Mouse (Mus musculus): ENCODE measurements around the gene Sh3d21. TPM values are rescaled to one million over a fixed set of nuclear protein-coding genes. Genes with fewer than 3 reads are reported as not detected.
A peak's percentile ranks its signal among the peaks of the same experiment; 100 is the strongest.

Sh3d21 gene
- polyA plus RNA-seq, 1 experiment from 2014 or later, result 8.4 TPM

- H3K27ac ChIP-seq, result no peak overlapping the region
- H3K9ac ChIP-seq (replicated peaks), result peak overlapping the region; percentile 31; the same call in 1 of the 2 replicates
- H3K4me1 ChIP-seq (replicated peaks), result peaks cover 52% of the 10 kb centered on the region
Measured at GRCm38 (mm10) chr4:126108061-126108740, 55.1 kb downstream of the Sh3d21 start.

GRCm38 (mm10) chr4:126105131-126105783 lies 58.0 kb downstream of the Sh3d21 start:
- Histone ChIP-seq H3K27me3 (0 out of 2 replicates have a peak, but pooled peaks cover 3% of the 10 kb centered on the region), H3K4me1 (replicated peaks) (peaks cover 46% of the 10 kb centered on the region), H3K9ac (replicated peaks) (no peak overlapping the region), H3K27ac (no peak overlapping the region), H3K4me3 (replicated peaks) (peak overlapping the region; percentile 94; the same call in 1 of the 2 replicates), H3K36me3 (no peaks in the 10 kb centered on the region), H3K4me2 (peak overlapping the region; percentile 96), H3K9me3 (no peaks in the 10 kb centered on the region)
- 50% methylated on average over 7 of the region's 7 CpGs for WGBS
- ATAC-seq (ENCODE audit: insufficient number of reproducible peaks, insufficient read depth, low FRiP score, low TSS enrichment, low read depth), result no peak

More at GRCm38 (mm10) chr4:126108061-126108740, 55.1 kb downstream of the Sh3d21 start:
- Histone ChIP-seq H3K4me2 (no peak overlapping the region), H3K27me3 (0 out of 2 replicates have a peak, but pooled peaks cover 3% of the 10 kb centered on the region), H3K9me3 (no peaks in the 10 kb centered on the region), H3K36me3 (no peaks in the 10 kb centered on the region), H3K4me3 (replicated peaks) (no peak overlapping the region)
- ATAC-seq (ENCODE audit: insufficient number of reproducible peaks, insufficient read depth, low FRiP score, low TSS enrichment, low read depth), result no peak
- 45% methylated on average over 8 of the region's 8 CpGs for WGBS

- H3K4me3 ChIP-seq (replicated peaks), result peak overlapping the region; percentile 94
- no peaks in the 10 kb centered on the region for H3K9me3 ChIP-seq
- peak overlapping the region; percentile 76 for H3K9ac ChIP-seq (replicated peaks)
- peak overlapping the region; percentile 96 for H3K4me2 ChIP-seq
- WGBS, result 4% methylated on average over 33 of the region's 34 CpGs
- 0 out of 2 replicates have a peak, but pooled peaks cover 3% of the 10 kb centered on the region for H3K27me3 ChIP-seq
- H3K36me3 ChIP-seq, result peaks cover 3% of the 10 kb centered on the region; the same call in 1 of the 2 replicates
- H3K27ac ChIP-seq, result no peak overlapping the region
- H3K4me1 ChIP-seq (replicated peaks), result peaks cover 40% of the 10 kb centered on the region
- peak; percentile 22 for ATAC-seq (ENCODE audit: insufficient number of reproducible peaks, insufficient read depth, low FRiP score, low TSS enrichment, low read depth)
Measured at GRCm38 (mm10) chr4:126104261-126105075, 58.8 kb downstream of the Sh3d21 start.

DNA sequence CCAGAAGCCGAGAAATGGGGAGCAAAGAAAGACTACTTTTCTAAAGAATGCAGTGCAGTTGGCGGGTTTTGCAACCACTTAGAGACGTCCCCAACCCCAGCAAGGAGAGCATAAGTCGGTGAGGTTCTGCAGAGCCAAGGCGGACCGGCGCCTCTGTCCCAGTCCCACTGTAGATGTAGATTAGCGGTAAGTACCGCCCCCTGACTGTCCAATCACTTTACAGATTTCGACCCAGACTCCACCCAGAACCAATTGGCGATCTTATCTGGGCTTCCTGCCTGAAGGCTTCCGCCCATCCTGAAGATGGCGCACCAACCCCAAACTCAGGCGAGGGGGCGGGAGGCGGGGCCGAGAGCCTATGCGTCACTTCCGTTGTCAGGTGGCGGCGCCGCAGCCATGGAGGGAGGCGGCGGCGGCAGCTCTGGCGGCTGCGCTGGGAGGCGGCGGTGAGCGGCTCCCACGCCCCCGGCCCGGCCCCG lies 59.7 kb downstream of the Sh3d21 start, which contains the start of gene Stk40:
Gene Stk40, plus strand, starts transcription at position 368 of the 479 bp plus-strand sequence.
- peak; percentile 94 for ATAC-seq (ENCODE audit: insufficient number of reproducible peaks, insufficient read depth, low FRiP score, low TSS enrichment, low read depth)
- H3K4me1 ChIP-seq (replicated peaks), result peaks cover 36% of the 10 kb centered on the region
- under 1% methylated on average over 33 of the region's 34 CpGs for WGBS
- peak within 1 kb of the TSS; percentile 96 for H3K4me2 ChIP-seq
- H3K36me3 ChIP-seq, result peaks cover 10% of the 10 kb centered on the region; the same call in 1 of the 2 replicates
- H3K9ac ChIP-seq (replicated peaks), result peak within 1 kb of the TSS; percentile 76
- no peaks in the 10 kb centered on the region for H3K9me3 ChIP-seq
- peak within 1 kb of the TSS; percentile 60; the same call in 1 of the 2 replicates for H3K27ac ChIP-seq
- H3K4me3 ChIP-seq (replicated peaks), result peak within 1 kb of the TSS; percentile 94
- 0 out of 2 replicates have a peak, but pooled peaks cover 3% of the 10 kb centered on the region for H3K27me3 ChIP-seq

DNA sequence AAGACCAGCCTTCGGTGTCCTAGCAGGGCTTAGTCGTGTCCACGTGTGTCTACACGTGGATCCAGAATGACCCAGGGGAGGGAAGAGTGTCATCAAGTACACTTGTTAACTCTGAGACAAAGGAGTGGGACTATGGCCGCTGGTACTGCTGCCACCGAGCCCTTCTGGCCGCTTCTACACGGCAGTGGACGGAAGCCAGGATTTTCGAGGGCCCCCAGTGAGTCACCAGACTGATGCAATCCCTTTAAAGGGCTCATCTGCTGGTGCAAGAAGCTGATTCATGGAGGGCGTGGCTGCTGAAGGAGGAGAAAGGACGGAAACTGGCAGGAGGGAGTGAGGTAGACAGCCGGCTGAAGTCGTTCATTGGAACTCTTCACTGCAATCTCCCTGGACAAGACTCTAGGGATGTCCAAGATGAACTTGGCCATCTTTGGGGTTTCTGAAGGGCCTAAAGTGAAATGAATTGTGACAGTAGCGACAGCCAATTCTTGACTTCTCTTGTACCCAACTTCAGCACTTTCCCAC lies 60.2 kb downstream of the Sh3d21 start:
- H3K27ac ChIP-seq, result peak overlapping the region; percentile 60; the same call in 1 of the 2 replicates
- H3K4me2 ChIP-seq, result peak overlapping the region; percentile 96
- no peaks in the 10 kb centered on the region for H3K9me3 ChIP-seq
- H3K9ac ChIP-seq (replicated peaks), result peak overlapping the region; percentile 55; the same call in 1 of the 2 replicates
- ATAC-seq (ENCODE audit: insufficient number of reproducible peaks, insufficient read depth, low FRiP score, low TSS enrichment, low read depth), result peak; percentile 27; the same call in 1 of the 2 replicates
- H3K36me3 ChIP-seq, result peaks cover 15% of the 10 kb centered on the region; the same call in 1 of the 2 replicates
- H3K4me1 ChIP-seq (replicated peaks), result peaks cover 31% of the 10 kb centered on the region
- H3K4me3 ChIP-seq (replicated peaks), result peak overlapping the region; percentile 94
- 0 out of 2 replicates have a peak, but pooled peaks cover 3% of the 10 kb centered on the region for H3K27me3 ChIP-seq
- 2% methylated on average over 15 of the region's 15 CpGs for WGBS

DNA sequence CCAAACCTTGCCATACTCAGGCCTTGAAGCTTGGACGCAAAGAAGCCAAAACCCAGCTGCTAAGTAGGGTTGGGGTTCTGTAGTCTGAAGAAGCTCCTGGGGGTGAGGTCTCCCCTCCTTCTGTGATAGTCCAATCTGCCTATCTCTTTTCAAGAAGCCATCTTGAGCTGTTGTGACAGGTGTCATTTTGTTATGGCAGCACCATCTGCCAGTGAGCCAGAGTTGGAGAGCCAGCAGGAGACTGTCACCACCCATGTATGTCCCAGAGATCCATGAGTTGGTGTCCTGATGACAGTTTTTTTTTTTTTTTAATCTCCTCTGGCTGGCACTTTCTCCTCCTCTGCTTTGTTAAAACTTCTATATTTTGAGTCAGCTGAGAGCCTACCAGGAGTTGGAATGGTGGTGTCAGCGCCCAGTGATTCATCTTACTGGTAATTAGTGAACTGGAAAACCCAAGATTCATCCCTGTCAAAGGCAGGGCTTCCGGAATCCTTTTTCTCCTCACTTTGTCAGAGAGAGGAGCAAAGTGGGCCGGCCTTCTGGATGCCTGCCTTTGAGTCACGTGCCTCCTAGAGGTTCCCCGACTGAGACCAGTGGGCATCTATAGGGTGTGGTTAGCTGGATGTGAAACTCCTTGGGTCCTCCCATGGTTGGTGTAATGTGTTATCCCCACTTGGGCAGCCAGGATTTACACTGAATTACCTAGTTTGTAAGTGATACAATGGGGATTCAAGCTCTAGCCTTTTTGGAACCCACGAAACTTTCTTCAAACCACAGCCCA lies 61.0 kb downstream of the Sh3d21 start:
- Histone ChIP-seq H3K9ac (replicated peaks) (no peak overlapping the region), H3K36me3 (peaks cover 16% of the 10 kb centered on the region; the same call in 1 of the 2 replicates), H3K9me3 (no peaks in the 10 kb centered on the region), H3K4me3 (replicated peaks) (no peak overlapping the region), H3K4me2 (peak overlapping the region; percentile 96), H3K4me1 (replicated peaks) (peaks cover 27% of the 10 kb centered on the region), H3K27me3 (0 out of 2 replicates have a peak, but pooled peaks cover 3% of the 10 kb centered on the region), H3K27ac (no peak overlapping the region)
- no peak for ATAC-seq (ENCODE audit: insufficient number of reproducible peaks, insufficient read depth, low FRiP score, low TSS enrichment, low read depth)
- WGBS, result 47% methylated on average over 7 of the region's 7 CpGs

GRCm38 (mm10) chr4:126100764-126101163 lies 62.5 kb downstream of the Sh3d21 start:
- Histone ChIP-seq H3K4me2 (no peak overlapping the region), H3K4me3 (replicated peaks) (no peak overlapping the region), H3K4me1 (replicated peaks) (peaks cover 24% of the 10 kb centered on the region), H3K27me3 (0 out of 2 replicates have a peak, but pooled peaks cover 3% of the 10 kb centered on the region), H3K27ac (no peak overlapping the region), H3K36me3 (peaks cover 16% of the 10 kb centered on the region; the same call in 1 of the 2 replicates), H3K9ac (replicated peaks) (no peak overlapping the region), H3K9me3 (no peaks in the 10 kb centered on the region)
- no peak for ATAC-seq (ENCODE audit: insufficient number of reproducible peaks, insufficient read depth, low FRiP score, low TSS enrichment, low read depth)
- 86% methylated on average over 3 of the region's 3 CpGs for WGBS

Other genes with a start within 250 kb of the Sh3d21 start
- 0.33 and 0.39 TPM in 2 replicates for gene Csf3r, start 138.9 kb downstream of the Sh3d21 start, polyA plus RNA-seq (2016; fragmentation: Nextera tagmentation; extraction: Ambion mirVana)
- gene Mrps15, start 116.6 kb downstream of the Sh3d21 start, polyA plus RNA-seq (2016; fragmentation: Nextera tagmentation; extraction: Ambion mirVana), result 153 and 162 TPM in 2 replicates
- 18.2 and 19.0 TPM in 2 replicates for gene Oscp1, start 104.9 kb downstream of the Sh3d21 start, polyA plus RNA-seq (2016; fragmentation: Nextera tagmentation; extraction: Ambion mirVana)
- 43.2 and 44.3 TPM in 2 replicates for gene Lsm10, start 66.9 kb downstream of the Sh3d21 start, polyA plus RNA-seq (2016; fragmentation: Nextera tagmentation; extraction: Ambion mirVana)
- 41.1 and 45.2 TPM in 2 replicates for gene Stk40, start 59.5 kb downstream of the Sh3d21 start, polyA plus RNA-seq (2016; fragmentation: Nextera tagmentation; extraction: Ambion mirVana)
- 65.6 and 67.5 TPM in 2 replicates for gene Eva1b, start 15.7 kb downstream of the Sh3d21 start, polyA plus RNA-seq (2016; fragmentation: Nextera tagmentation; extraction: Ambion mirVana)
- gene Thrap3, start 39.3 kb upstream of the Sh3d21 start, polyA plus RNA-seq (2016; fragmentation: Nextera tagmentation; extraction: Ambion mirVana), result 303 and 349 TPM in 2 replicates
- 83.5 and 85.1 TPM in 2 replicates for gene Map7d1, start 92.9 kb upstream of the Sh3d21 start, polyA plus RNA-seq (2016; fragmentation: Nextera tagmentation; extraction: Ambion mirVana)
- gene Trappc3, start 98.8 kb upstream of the Sh3d21 start, polyA plus RNA-seq (2016; fragmentation: Nextera tagmentation; extraction: Ambion mirVana), result 105 and 111 TPM in 2 replicates
- 13.3 and 16.7 TPM in 2 replicates for gene Col8a2, start 123.3 kb upstream of the Sh3d21 start, polyA plus RNA-seq (2016; fragmentation: Nextera tagmentation; extraction: Ambion mirVana)
- gene Adprhl2, start 158.2 kb upstream of the Sh3d21 start, polyA plus RNA-seq (2016; fragmentation: Nextera tagmentation; extraction: Ambion mirVana), result 84.9 and 87.5 TPM in 2 replicates
- gene Tekt2, start 162.2 kb upstream of the Sh3d21 start, polyA plus RNA-seq (2016; fragmentation: Nextera tagmentation; extraction: Ambion mirVana), result 13.6 and 14.8 TPM in 2 replicates

All from limb, embryonic 12.5 days (tissue).